Mouse (Mus musculus) left cerebral cortex, adult 9 months (tissue): ENCODE measurements around the gene Map3k6.

Experiments
- DNase-seq, 2 experiments: peaks; one replicate each; pipeline ENCODE4 v3.0.0; 2022; ENCODE audit warnings: low spot score in 2 of 2

Gene Map3k6

DNA sequence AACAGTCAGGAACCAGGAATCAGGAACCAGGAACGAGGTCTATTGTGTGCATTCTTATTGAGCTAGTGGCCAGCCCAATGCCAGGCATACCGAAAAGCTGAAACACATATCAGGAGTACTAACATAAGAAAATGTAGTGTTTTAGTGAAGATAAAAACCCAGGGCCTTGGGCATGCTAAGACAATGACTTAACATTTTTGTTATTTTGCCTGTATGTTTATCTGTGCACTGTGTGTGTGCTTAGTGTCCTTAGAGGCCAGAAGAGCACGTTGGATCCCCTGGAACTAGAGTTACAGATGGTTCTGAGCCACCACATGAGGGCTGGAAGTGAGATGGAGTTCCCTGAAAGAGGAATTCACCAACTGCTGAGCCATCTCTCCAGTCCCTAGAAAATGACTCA, 44.7 kb downstream of the Map3k6 start:
- no peak for DNase-seq

DNA sequence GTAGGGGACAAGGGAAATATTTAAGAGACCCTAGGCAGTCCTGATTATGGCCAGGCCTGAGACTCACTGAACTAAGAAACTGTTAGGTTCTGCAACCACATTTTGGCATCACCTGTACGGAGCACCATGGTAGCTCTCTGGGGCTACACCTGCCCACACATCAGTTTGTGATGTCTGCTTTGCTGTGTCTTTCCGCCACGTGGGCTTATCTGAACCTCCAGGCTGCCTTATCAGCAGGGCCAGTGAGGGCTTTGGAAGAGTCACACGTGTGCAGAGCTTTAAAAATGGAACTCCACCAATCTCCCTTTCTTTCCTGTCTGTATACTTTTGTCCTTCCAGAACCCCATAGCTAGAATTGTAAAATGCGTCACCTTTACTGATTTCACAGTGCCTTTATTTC, 45.3 kb downstream of the Map3k6 start:
- no peak for DNase-seq

DNA sequence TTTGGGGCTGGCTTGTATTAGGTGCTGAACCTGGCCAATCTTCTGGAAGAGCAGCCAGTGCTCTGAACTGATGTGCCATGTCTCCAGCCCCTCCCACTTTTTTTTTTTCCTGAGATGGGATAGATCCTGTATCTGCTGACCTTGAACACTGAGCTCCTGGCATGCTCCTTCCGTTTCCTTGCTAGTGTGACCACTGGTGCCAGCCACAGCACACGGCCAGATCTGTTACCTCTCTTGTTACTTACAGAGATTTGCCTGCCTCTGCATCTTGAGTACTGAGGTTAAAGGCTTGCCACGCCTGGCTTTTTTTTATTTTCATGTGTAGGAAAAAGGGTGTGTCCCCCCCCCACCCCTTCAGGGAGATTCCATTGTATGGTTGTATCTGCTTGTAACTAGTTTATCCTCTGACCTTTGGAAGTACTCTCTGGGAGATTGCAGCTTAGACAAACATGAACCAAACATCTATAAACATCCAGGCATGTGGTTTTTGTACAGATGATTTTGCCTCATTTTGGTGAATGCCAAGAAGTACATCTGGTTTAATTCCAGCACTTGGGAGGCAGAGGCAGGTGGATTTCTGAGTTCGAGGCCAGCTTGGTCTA, 46.0 kb downstream of the Map3k6 start:
- DNase-seq, result no peak

- no peak for DNase-seq
Observed at GRCm38 (mm10) chr4:133291255-133291654, 50.6 kb downstream of the Map3k6 start.

DNA sequence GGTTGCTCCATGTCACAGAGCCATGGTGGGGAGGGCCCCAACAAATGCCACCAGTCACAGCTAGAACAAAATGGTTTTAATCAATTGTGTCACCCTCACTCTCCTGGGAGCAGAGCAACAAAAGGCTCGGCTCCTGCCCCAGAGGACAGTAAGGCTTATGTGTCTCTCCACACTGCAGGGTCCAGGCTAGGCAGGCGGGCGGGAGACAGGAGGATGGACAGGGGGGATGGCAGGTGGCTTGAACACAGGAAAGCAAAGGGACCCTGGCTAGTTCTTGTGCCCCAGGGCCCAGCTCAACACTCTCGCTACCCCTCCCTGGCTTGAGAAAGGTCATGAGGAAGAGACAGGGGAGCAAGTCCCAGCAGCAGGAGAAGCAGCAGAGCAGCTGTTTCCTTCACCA, 51.8 kb downstream of the Map3k6 start:
- DNase-seq, result no peak

GRCm38 (mm10) chr4:133292901-133293843, 52.6 kb downstream of the Map3k6 start:
- DNase-seq, result no peak

DNA sequence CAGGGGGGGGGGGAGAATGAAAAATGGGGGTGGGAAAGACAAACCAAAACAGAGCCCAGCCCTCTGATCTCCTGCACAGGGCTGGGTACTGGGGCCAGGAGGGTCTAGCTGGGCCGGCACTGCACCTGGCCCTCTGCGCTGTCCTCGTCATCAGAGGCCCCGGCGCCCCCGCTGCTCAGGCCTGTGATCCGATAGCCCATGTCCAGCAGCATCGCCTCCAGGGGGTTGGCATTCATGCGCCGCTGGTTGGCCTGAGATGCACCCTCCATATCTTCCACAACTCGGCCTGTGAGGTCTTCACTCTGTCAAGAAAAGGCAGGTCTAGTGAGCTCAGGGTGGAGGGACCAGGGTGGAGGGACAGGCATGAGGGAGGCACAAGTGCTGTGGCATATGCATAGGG, 53.5 kb downstream of the Map3k6 start:
- no peak for DNase-seq

- DNase-seq, result no peak
Observed at GRCm38 (mm10) chr4:133297360-133297759, 56.7 kb downstream of the Map3k6 start.

DNA sequence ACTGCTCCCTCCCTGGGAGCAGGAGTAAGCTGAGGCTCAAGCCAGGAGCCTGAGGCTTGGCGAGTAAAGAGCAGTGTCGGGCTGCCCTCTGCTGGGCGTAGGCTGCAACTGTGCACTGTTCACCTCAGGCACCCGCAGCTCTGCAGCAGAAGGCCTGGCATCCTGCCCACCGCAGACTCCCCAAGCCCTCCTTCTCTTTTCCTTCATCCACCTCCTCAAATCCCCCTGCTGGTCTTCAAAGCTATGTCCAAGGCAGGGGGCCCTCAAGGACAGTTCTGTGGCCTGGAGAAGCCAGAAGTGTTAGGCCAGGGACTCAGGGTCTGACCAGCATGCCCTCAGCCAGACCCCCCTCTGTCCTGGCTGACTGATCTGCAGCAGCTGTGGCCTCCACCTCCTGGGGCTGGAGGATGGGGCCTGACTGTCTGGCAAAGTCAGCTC, 57.2 kb downstream of the Map3k6 start:
- DNase-seq, result peak; percentile 53 to 90

DNA sequence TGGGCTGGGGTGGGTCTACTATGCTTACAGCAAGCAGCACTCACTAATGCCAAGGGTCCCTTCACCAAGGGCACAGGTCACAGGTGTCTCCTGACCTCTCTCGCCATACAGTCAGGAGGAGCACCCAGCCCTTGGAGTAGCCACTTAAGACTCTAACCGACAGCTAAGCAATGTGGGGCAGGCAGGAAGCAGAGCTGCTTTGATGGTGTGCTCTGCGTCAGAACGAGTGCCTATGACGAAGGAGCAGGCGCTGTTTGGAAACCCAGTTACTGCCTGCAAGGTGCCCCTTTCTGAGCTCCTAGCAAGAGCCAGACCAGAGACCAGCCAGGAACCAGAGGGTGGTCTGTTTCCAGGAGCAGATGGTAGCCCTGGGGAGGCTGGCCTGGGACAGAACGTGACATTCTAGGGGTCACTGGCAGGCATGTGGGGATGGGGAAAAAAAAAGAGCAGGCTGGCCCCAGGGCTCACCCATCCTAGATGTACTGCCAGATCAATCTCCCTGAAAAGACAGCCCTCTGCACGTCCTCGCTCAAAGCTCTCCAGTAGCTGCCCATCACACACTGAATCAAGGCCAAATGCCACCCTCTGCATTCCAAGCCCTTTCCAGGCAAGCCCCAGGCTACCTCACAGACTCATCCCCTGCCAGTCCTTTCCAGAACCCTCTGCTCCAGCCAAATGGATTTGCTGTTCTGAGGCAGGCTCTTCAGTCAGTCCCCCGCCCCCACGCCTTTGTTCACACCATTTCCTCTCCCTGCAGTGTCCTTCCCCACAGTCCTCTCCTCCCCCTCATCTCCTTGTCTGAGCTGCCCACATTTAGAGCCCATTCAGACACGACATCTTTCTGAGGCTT, 58.1 kb downstream of the Map3k6 start:
- peak; percentile 68 to 90 for DNase-seq

DNA sequence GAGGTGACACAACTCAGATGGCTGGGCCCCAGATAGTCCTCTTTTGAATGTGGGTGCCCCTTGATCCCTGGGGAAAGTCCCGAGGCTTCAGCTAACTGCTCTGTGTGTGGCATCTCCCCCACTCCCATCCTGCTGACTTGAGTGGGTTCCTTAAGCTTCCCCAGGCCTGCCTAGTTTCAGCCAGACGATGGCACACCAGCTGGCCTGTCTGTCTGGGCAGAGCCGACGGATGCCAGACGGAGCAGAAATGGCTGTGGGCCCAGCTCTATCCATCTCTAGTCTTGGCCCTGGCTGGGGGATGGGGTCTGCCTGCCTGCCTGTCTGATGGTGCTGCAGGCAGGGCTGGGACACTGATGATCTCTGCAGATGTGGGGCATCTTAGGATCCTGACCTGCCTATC, 59.1 kb downstream of the Map3k6 start:
- DNase-seq, result peak; percentile 54 to 75

DNA sequence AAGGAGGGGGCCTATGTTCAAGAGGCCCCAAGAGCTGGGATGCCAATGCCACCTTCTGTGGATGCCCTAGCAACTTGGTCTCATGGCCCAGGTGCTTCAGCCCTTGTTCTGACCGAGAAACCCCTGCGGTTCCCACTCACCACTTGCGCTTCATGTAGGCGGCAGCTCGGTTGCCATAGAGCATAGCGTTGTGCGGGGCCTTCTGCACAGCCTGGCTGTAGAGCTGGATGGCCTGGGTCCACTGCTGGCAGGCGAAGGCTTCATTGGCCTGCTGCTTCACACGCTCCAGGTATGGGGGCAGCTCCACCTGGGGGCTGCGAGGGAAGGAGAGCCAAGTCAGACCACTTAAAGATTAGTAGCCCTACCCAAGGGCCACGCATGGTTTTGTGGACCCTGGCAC, 59.8 kb downstream of the Map3k6 start:
- no peak for DNase-seq

- DNase-seq, result peak in 1 of 2 experiments; percentile 73
Observed at GRCm38 (mm10) chr4:133301802-133302201, 61.2 kb downstream of the Map3k6 start.
